Mouse (Mus musculus): ENCODE data around the gene Lrrc8d.

Lrrc8d gene

DNA sequence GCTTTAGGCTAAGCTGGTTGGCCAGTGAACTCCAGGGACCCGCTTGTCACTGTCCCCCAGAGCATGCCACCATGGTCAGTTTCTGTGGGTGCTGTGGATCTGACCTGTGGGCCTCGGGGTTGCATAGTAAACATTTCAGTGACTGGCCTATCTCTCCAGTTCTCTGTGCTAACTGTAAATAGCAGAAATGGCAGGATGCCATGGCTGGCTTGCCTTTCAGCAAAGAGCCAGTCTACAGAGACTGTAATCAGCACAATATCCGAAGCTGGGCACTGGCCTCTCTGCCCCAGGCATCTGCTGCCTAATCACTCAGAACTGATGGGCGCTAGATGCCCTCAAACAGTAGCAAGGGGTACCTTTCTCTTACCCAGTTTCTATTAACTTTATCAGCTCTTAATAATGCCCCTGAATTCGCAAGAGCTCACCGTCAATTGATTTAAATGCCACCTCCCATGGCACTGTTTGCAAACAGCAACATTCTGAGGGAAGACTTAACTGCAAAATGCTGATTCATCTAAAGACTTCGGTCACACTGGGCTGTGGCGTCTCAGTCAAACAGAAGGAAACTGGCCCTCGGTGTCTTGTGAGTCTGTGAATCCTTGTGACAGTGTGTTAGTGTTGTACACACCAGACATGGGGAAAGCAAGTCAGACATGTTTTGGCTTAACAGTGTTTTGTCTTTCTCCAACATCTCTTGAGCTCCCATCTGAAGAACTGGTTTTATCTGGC, 117.6 kb downstream of the Lrrc8d start:
- DNase-seq (ENCODE audit: low spot score in 2 of 2) = no peak

DNA sequence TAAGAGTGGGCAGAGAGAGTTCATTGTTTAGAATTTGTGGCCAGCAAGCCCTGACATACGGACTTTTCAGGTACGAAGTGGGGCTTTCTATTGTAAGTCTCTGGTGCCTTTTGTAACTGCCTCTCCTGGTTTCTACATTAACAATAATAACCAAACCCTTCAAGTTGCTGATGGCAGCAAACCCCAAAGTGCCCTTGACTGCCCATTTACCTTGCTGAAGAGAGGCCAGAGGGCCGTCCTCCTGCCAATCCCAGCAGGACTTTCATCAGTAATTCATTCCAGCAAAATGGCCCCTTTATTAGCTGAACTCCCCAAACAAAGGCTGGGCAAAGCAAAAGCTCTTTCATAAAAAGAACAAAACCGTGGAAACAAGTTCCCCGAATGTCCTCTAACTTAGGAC, 118.6 kb downstream of the Lrrc8d start:
- no peak for DNase-seq (ENCODE audit: low spot score in 2 of 2)

DNA sequence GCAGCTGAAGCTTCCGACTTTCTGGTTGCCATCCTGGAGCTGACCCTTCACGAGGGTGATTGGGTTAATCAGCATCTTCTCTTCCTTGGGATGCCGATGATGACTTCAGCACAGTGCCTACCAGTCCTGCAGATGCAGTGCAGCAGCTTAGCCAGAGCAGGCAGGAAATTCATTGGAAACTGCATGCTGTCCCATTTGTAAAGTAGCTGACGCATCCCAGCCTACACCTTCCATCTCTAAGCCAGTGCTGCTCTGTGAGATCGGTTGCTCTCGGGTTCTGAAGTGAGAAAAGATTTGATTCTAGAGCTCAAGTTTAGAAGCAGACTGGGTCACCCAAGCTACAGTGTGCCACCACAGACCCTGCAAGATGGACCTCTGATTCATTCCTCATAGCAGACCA, 121.6 kb downstream of the Lrrc8d start:
- DNase-seq (ENCODE audit: low spot score in 2 of 2) = no peak

DNA sequence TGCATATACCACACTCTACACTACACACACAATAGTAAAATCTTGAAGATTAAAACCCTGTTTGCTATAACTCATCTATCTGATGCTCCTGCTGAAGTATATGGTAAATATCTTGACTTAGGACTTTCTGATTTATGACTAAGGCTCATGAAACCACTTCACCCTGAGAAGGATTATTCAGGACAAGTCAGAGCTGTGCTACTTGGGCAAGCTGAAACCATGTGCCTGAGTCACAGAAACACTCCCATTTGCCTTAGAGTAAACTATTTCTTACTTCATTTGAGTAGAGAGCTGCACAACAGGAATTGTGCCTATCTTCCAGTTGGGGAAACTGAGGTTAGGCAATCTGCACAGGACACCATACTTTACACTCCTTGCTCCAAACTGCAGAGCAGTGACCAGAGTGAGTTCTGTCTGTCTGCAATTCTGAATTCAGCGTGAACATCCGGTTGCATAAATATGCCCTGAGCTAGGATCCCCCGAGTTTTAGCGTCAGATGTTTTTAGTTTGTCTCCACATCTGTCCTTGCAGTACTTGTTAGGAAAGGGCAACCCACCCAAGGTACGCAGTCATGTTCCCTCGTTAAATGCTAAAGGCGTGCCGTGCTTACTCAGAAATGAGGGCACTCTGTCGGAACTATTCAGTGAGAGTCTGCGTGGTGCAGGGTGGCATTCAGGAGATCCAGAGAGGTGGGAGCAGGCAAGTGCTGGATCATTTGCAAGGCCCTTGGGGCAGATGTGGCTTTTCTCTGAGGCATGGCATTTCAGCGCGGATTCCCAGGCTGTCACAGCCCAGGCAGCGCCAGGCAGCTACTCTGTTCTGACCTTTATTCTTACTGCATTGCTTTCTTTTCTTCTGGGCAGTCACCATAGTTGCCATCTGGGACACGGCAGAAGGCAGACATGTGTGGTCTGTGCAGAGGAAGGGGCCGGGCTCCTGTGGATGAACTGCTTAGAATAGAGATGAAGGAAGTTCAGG, 123.0 kb downstream of the Lrrc8d start:
- DNase-seq (ENCODE audit: low spot score in 2 of 2) = no peak

DNA sequence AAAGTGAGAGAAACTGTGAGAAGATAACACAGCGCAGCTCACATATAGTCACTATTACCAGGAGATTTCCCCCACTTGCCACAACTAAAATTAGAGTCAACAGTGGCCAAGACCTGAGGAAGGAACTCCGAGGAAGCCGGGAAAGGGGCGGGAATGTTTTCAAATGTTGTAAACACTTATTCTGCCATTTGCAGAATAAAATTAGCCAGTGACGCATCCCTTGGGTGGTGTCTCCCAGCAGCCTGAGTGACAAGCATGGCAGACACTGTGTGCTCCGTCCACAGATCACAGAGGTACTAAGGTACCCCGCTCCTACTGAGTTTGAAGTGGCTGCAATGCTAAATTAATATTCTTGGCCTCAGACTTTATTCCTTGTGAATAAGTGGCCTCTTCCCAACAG, 124.5 kb downstream of the Lrrc8d start:
- DNase-seq (ENCODE audit: low spot score in 2 of 2) = no peak

DNA sequence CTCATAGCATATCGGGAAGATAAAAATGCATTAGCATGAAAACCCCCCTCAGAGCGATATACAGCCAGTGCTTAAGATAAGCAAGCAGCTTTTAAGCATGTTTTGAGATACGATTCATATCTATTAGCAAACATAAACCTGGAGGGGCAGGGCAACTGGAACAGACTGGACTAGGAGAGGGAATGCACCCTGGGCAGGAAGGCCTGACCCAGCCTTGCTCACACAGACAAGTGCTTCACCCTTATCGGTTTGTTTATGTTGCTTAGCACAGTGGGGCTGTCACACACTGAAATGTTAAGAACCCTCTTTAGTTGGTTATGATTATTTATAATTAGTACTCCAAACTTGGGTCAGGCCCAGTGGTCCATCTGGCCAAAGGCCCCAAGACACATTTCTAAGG, 125.1 kb downstream of the Lrrc8d start:
- no peak for DNase-seq (ENCODE audit: low spot score in 2 of 2)

DNA sequence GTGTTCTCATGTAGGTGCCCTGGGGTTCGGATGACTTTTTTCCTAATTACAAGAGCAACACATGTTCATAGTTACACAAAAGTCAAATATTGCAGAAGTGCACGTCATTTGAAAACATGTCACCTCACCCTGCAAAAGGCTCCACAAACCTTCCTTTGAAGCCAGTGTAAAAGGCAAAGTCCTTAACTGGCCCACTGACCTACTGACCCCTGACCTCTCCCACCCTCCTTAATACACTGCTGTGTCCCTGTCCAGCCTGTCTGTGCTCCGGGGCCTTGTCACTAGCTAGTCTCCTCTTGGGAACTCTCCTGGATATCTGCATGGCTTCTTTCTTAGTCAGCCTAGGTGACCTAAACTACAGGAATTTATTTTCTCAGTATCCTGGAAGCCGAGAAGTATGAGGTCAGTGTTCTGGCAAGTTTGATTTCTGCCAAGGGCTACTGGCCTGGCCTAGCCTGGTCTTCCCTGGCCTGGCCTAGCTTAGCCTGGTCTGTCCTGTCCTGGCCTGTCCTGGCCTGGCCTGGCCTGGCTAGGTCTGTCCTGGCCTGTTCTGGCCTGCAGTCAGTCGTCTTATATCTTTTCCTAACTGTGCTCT, 127.2 kb downstream of the Lrrc8d start:
- DNase-seq (ENCODE audit: low spot score in 2 of 2) = no peak

DNA sequence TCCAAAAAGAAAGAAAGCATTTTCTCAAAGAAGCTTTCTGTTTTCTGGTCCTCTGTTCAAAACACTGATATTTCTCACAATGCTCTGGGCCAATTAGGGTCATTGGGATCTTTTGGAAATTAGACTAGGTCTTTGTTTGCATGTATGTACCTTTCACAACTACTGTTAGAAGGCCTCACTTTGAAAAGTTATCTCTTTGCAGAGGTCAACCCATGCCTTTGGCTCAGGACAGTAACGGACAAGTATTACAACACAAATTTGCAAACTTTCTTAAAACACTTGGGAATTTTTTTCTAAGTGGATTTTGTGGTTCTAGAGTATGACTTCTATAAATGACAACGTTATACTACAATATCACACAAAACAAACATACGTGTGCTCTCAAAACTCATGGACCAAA, 128.3 kb downstream of the Lrrc8d start:
- DNase-seq (ENCODE audit: low spot score in 2 of 2) = no peak

DNA sequence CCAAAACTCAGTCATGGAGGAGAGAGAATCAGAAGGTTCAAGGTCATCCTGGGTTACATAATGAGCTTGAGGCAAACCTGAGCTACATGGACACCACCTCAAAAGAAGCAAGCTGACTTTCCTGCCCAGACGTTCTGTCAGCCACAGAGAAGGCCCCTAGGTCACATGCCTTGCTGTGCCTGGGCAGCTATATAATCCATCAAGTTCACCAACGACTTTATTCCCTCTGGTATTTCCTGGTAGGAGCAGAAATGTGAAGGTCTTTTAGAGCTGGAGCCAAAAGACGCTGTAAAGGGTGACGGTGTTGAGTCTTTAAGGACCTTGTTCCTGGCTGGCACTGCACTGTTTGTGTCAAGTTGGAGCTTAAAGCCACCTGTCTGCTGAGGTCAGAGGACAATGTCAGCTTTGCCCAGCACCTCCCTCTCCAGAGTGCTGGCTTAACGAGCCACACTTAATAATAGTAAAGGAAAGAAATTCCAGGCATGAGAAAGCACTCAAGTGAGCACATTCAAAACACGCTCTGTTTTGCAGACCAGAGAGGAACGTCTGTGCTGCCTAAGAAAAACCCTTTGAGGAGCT, 129.3 kb downstream of the Lrrc8d start:
- DNase-seq (ENCODE audit: low spot score in 2 of 2) = no peak

DNA sequence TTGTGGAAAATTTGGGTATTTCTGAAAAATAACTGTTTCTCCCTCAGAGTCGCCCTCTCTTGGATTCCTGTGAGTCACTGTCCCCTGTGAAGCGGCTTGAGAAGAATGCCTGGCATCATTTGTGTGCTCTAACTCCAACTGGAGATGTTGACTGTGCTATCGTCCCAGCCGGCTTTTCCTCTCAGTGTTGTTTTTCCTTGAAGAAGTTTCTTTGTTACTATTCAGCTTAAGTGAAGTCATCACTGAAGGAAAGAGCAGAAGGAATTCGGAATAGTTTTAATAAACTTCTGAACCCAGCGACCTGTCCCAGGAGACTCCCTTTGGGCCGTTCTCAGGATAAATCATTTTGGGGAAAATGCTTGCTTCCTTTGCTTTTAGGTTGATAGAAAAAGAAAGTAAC, 132.4 kb downstream of the Lrrc8d start:
- no peak for DNase-seq (ENCODE audit: low spot score in 2 of 2)

DNA sequence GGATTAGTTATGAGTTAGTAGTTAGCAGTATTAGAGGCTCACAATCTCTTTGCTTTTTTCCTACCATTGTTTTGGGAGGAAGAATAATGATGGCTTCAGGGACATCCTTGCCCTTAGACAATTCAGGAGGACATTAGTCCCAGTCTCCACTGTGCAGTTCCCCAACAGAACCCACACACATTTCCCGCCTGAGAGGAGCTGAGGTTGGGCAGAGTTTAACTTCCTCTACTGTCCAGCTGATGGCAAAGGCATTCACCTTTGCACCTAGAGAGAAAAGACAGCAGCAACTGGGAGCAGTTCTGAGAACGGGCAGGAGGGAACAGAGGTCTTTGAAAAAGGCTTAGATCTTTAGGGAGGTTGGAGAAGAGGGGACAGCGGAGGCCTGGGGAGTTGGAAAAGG, 134.2 kb downstream of the Lrrc8d start:
- DNase-seq (ENCODE audit: low spot score in 2 of 2) = no peak

DNA sequence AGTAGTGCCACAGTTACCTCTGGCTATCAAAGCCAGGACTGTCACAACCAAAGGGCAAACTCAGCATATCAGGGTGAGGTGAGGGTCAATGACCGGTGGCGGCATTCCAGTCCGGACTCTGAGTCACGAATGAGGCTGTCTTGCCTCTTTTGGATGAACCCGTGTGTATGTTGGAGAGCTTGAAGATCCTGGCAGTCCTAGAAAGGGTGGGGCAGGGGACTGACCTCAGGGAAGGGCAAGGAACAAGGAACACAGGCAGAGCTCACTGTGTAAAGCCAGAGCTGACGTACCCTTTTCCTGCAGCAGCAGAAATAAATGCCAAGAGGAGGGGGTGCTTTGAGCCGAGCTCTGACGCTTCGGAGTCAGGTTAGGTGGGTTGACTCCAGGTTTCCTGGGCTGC, 136.2 kb downstream of the Lrrc8d start:
- DNase-seq (ENCODE audit: low spot score in 2 of 2) = no peak

DNA sequence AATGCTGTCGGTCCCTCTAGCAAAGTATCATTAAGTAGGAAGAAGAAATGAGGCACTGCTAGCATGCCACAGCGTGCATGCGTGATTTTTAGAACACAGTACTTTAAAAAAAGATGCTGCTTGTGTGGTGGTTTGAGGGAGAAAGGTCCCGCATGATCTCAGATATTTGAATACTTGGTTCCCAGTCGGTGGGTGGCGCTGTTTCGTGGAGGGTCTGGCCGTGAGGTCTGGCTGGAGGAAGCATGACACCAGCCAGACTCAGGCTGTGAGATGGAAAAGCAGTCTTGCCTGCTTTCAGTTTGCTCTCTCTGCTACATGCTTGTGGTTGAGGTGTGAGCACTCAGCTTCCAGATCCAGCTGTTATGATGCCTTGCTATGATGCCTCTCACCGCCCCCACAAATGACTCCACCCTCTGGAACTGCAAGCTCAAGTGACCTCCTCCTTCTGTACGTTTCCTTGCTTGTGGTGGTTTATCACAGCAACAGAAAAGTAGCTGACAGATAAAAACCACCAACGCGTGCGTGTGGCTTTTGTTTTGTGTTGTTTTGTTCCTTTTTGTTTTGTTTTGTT, 140.1 kb downstream of the Lrrc8d start:
- DNase-seq (ENCODE audit: low spot score in 2 of 2) = no peak

DNA sequence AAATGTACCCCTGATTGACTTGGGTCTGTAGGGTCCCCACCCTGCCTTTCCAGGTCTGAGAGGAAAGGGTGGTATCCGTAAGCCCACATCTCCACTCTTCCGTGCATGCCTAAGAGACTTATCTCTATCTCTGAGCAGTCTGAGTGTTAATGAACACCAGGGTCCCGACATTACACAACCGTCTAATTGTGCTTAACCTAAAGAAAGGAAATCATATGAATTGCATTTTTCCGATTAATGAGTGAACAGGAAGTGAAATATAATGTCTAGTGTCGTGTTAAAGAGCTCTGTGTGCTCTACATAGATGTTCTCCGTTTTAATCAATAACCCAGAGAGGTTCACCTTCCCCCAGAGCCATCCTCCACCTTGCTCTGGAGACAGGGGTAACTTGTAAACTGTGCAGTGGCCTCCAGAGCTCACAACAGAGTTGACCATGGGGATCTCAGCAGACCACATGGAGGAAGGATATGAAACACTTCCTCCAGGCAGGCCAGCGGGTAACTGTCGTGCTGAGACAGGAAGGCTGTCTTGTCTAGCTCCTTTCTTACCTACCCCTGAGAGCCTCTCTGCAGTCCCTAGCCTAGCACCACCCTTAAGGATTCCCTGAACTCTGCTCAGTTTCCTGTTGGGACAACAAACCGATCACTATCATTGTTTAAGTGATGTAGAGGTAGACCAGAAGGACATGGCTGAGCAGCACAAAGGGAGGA, 144.4 kb downstream of the Lrrc8d start:
- DNase-seq (ENCODE audit: low spot score in 2 of 2) = no peak

DNA sequence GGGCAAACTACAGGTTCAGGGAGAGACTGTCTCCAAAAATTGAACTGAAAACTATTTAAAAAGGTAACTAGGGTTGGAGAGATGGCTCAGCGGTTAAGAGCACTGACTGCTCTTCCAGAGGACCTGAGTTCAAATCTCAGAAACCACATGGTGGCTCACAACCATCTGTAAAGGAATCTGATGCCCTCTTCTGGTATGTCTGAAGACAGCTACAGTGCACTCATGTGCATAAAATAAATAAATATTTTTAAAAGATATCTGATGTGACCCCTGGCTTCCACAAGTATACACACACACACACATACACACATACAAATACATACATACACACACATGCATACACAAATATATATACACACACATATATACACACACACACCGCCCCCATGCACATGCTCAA, 145.3 kb downstream of the Lrrc8d start:
- no peak for DNase-seq (ENCODE audit: low spot score in 2 of 2)

DNA sequence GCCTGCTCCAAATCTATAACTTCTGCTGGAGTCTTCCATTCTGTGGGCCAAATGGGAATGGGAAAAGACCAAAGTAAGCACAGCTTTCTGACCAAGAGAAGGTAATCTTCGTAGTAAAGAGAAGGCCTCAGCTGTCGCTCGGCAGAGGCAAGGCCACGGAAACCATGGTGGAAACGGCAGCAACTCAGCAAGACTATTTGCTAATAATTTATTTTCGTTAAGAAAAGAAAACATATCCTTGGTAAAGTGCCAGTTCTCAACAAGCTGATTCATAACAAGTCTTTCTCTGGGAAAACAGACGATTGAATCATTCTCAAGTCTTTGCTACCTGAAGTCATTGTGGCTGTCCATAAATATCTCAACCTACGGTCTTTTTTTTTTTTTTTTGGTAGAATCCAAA, 148.0 kb downstream of the Lrrc8d start:
- DNase-seq (ENCODE audit: low spot score in 2 of 2) = no peak

DNA sequence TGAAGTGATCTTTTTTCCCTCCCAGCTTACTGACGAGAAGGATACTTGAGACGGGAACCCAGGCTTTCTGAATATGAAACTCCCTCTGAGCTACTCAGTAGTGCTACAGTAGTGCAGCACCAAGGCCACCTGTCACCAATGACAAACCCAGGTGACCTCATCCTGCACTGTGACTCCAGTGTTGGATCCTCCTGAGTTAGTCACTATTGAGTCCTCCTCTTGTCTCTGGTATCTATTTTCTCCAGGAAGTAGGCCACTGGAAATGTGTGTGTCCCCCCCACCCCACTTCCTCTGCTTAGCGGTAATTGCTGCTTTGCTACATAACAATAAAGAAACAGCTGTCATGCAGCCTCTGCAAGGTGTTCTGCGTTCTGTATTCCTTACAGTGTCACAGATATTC, 149.5 kb downstream of the Lrrc8d start:
- no peak for DNase-seq (ENCODE audit: low spot score in 2 of 2)

DNA sequence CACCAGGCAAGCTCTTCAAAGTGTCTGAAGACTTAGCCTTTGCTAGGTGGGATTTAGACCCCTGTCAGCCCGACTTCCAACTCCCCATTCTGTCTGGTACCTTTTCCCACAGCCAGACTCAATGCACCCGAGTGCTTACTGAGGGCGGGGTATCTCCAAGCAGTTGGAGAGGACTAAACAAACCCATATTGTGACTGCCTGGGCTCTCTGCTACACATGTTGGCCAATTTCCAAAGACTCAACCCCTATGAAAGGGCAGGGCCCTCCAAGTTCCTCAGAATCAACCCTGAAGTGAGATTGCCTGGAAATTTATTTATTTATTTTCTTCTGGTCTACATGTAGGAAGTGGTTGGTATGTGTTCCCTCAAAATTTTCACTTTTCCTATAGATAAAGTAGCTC, 149.9 kb downstream of the Lrrc8d start:
- no peak for DNase-seq (ENCODE audit: low spot score in 2 of 2)

DNA sequence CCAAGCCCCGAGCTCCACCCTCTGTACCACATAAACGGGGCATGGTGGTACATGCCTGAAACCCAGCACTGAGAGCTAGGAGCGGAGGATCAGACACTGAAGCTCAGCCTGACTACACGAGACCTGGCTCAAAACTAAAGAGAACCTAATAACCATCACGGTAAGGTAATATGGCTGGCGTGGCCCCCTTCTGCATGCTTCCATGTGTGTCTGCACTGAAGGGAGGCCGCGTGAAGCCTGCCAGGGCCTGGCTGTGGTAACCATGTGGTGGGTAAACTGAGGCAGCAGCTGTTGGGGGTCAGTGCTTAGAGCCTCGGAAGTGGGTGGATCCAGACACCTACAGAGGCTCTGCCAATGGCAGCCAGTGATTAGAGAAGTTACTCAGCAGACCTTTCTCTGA, 153.5 kb downstream of the Lrrc8d start:
- DNase-seq (ENCODE audit: low spot score in 2 of 2) = no peak

DNA sequence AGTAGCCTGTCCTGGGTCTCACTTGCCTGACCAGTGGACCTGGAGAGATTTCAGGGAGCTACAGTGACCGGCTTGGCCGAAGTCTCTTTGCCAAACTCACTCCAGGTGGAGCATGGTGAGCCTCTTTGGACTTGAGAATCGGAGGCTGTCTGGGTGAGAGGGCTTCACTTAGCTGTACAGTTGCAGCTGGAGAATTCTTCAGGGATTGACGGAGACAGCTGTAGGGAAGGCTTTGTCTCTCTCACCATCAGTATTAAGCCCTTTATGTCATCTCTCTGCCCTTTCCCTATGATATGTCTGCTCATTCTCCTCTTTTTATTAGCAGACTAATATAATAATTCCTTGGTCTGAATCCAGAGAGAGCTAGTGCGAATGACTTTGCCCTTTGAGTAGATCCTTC, 157.7 kb downstream of the Lrrc8d start:
- DNase-seq (ENCODE audit: low spot score in 2 of 2) = no peak

All from frontal cortex, postnatal 14 days (tissue).